Mouse (Mus musculus) liver, embryonic 14.5 days (tissue): ENCODE measurements around the gene Borcs5.

Experiments used
- CTCF ChIP-seq: IDR thresholded peaks from 2 replicates; pipeline ENCODE4 v1.5.1; 2016; ENCODE audit warnings: antibody characterized with exemption, low read depth, control low read depth
- EP300 ChIP-seq: IDR thresholded peaks from 2 replicates; pipeline ENCODE4 v1.6.1; 2016; ENCODE audit warnings: antibody characterized with exemption, low read depth

DNA sequence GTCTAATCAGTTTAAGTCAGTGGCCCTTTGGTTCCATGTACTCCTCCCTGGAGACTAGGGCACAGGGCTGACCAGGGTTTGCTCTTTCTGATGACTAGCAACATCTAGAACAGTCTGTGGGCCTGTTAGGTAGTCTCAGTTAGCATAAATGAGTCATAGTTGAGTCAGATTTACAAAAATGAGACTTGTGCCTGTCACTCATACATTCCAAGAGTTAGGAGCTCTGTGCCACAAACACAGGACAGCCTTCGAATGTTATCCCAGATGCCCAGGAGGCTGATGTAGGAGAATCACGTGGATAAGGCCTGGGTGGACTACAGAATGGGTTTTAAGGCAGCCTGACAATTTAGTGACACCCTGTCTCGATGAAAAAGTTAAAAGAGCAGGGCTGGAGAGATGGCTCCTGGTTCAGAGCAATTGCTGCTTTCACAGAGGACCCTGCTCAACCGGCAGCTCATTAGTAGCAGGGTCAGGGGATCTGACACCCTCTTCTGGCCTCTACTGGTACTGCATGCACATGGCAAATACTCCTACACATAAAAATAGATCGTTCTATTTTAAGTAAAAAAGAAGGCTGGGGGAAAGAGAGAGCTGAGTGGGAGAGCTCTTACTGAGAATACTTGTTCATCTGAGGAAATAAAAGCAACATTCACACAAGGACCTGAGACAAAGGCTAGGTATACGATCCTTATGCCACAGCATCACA, 18.3 kb upstream of the Borcs5 start:
- no peak for TF ChIP-seq EP300
- TF ChIP-seq CTCF: peak; percentile 74
